Mouse (Mus musculus) T-helper 2 cell (primary cell): Measurements from ENCODE around the gene Lce3d.

Source experiments
- in situ Hi-C: fragments of 300-600 bp; cut with MboI, MseI; formaldehyde crosslinking; loops from one replicate; pipeline ENCODE4 v1.15.1; 2025; ENCODE audit warnings: high pct_unique_total_duplicates

Gene Lce3d

DNA sequence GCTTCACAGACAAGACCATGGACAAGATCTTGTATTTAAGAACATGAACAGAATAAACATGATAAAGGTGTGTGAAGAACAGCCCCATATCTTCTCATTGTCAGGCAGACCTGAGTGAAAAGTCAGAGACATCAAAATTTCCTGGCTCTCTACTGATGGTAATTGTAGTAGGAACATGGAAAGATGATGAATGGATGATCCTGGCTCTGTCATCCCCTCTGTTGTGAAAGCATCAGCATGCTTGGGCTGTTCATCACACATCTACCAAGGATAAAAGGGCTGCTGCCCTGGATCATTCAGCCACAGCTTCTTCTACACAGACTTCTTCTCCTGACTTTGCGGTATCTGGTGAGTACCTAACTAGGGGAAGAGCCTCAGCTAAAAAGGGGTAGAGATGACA, at the start of gene Lce3d:
Gene Lce3d (plus strand): TSS at position 301 of the 400 bp plus-strand sequence.
- in situ Hi-C loops, result no loop called here

GRCm38 (mm10) chr3:92907571-92907970, 49.6 kb upstream of the Lce3d start:
- in situ Hi-C loops, result no loop called here

- in situ Hi-C loops, result no loop called here
Observed at GRCm38 (mm10) chr3:92920364-92920763, 36.8 kb upstream of the Lce3d start.

DNA sequence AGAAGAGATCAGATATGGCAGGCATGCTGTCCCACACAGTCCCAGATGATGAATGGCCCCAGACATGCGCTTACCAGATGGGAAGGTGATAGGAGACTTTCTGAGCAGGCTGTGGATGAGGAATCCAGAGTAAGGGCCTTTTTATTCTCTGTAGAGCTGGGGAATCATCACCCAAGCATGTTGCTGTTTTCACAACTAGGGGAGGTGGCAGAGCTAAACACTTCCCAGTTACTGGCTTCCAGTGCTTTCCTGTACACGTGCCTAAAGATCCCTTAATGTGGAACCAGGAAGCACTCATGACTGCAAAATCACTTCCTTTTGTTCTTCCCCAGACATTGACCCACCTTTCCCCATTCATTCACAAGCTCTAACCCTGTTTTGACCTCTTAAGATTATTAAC, 31.1 kb upstream of the Lce3d start, which contains the start of gene Lce3a:
Gene Lce3a (minus strand): TSS at position 101 of the 400 bp plus-strand sequence.
- in situ Hi-C loops, result no loop called here

GRCm38 (mm10) chr3:92932679-92933078, 24.5 kb upstream of the Lce3d start, which contains the start of gene Lce3b:
TSS of gene Lce3b (plus strand) at chr3:92932979.
- in situ Hi-C loops, result no loop called here

DNA sequence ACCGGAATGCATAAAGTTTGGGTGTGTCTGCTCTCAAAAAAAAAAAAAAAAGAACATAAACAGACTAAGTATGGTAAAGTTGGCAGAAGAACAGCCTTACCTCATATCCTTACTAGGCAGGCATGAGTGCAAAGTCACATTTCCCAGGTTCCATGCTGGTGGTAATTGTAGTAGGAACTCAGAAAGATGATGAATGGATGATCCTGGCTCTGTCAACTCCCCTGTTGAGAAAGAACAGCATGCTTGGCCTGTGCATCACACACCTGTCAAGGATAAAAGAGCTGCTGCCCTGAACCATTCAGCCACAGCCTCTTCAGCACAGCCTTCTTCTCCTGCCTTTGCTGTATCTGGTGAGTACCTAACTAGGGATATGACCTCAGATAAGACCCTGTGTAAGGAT, 13.0 kb upstream of the Lce3d start, which contains the start of gene Lce3c:
Gene Lce3c (plus strand): TSS at position 301 of the 400 bp plus-strand sequence.
- in situ Hi-C loops, result no loop called here

GRCm38 (mm10) chr3:92966761-92967160, 9.6 kb downstream of the Lce3d start, which contains the start of gene Lce3e:
TSS of gene Lce3e (plus strand) at chr3:92967061.
- in situ Hi-C loops, result no loop called here

DNA sequence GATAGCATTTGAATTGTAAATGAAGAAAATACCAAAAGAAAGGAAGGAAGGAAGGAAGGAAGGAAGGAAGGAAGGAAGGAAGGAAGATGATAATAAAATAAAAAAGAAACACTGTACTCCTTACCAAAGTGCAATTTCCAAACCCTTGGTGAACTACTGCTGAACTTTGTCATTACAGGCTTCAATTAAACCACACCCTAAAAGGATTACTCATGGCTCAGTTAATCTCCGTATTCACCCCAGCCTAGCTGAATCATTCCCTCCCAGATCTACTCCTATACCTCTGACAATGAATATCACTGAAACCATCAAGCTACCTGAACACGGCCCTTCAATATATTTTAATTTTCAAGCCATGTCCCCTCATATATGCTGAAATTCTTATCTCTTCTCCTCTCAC, 21.3 kb downstream of the Lce3d start:
- in situ Hi-C loops, result no loop called here

GRCm38 (mm10) chr3:92991926-92992325, 34.7 kb downstream of the Lce3d start, which contains the start of gene Lce3f:
TSS of gene Lce3f (plus strand) at chr3:92992226.
- in situ Hi-C loops, result no loop called here

- in situ Hi-C loops, result no loop called here
Observed at GRCm38 (mm10) chr3:92998691-92999090, 41.5 kb downstream of the Lce3d start.

GRCm38 (mm10) chr3:93000621-93001020, 43.4 kb downstream of the Lce3d start:
- in situ Hi-C loops, result no loop called here

- in situ Hi-C loops, result no loop called here
Observed at GRCm38 (mm10) chr3:93002843-93003242, 45.7 kb downstream of the Lce3d start.
